Mouse (Mus musculus) E14TG2a.4 (cell line): ENCODE results near the gene Rell1.

Experiments
- CTCF ChIP-seq: conservative IDR thresholded peaks from 2 replicates; pipeline ENCODE4 v1.5.1; 2014; ENCODE audit warnings: low read length
- NANOG ChIP-seq: IDR thresholded peaks from 2 replicates; pipeline ENCODE4 v1.6.1; 2014; ENCODE audit warnings: borderline replicate concordance, low read length, mixed read lengths
- POU5F1 ChIP-seq: IDR thresholded peaks from 2 replicates; pipeline ENCODE4 v1.6.1; 2014; ENCODE audit warnings: low read length, borderline replicate concordance

GRCm38 (mm10) chr5:63951421-63951911 is 17.2 kb downstream of the Rell1 start:
- TF ChIP-seq CTCF (no peak), NANOG (no peak), POU5F1 (no peak)
